Mouse (Mus musculus): ENCODE data around the gene Adgrl1. TPM values are rescaled to one million over a fixed set of nuclear protein-coding genes. Genes with fewer than 3 reads are reported as not detected.

Adgrl1 gene
- 40.0 and 49.0 TPM in 2 replicates for polyA plus RNA-seq (2012; rRNA removed; ENCODE audit: low replicate concordance)

GRCm38 (mm10) chr8:83899363-83900252, at the start of gene Adgrl1:
Gene Adgrl1, plus strand, starts transcription at chr8:83900105.

GRCm38 (mm10) chr8:83955106-83955957, 55.4 kb downstream of the Adgrl1 start, which contains the start of the genes Gm10644 and Asf1b:
Gene Gm10644, minus strand, starts transcription at chr8:83955205.
Gene Asf1b, plus strand, starts transcription at chr8:83955507.

GRCm38 (mm10) chr8:83972150-83973120, 72.5 kb downstream of the Adgrl1 start, which contains the start of gene Prkaca:
Gene Prkaca, plus strand, starts transcription at chr8:83972993.

Other genes with a start within 250 kb of the Adgrl1 start
- gene Gipc1, start 247.4 kb upstream of the Adgrl1 start, polyA plus RNA-seq (2012; rRNA removed; ENCODE audit: low replicate concordance) = 35.8 and 60.6 TPM in 2 replicates
- gene Ptger1, start 233.4 kb upstream of the Adgrl1 start, polyA plus RNA-seq (2012; rRNA removed; ENCODE audit: low replicate concordance) = 0.65 and 0.94 TPM in 2 replicates
- gene Pkn1, start 200.9 kb upstream of the Adgrl1 start, polyA plus RNA-seq (2012; rRNA removed; ENCODE audit: low replicate concordance) = 135 and 174 TPM in 2 replicates
- gene Ddx39, start 184.9 kb upstream of the Adgrl1 start, polyA plus RNA-seq (2012; rRNA removed; ENCODE audit: low replicate concordance) = 32.8 and 37.7 TPM in 2 replicates
- 100.0 and 123 TPM in 2 replicates for gene Adgre5, start 158.8 kb upstream of the Adgrl1 start, polyA plus RNA-seq (2012; rRNA removed; ENCODE audit: low replicate concordance)
- gene Gm10644, start 55.1 kb downstream of the Adgrl1 start, polyA plus RNA-seq (2012; rRNA removed; ENCODE audit: low replicate concordance) = 2.4 and 3.7 TPM in 2 replicates
- gene Asf1b, start 55.4 kb downstream of the Adgrl1 start, polyA plus RNA-seq (2012; rRNA removed; ENCODE audit: low replicate concordance) = 8.2 and 20.3 TPM in 2 replicates
- gene Prkaca, start 72.9 kb downstream of the Adgrl1 start, polyA plus RNA-seq (2012; rRNA removed; ENCODE audit: low replicate concordance) = 102 and 146 TPM in 2 replicates
- gene Samd1, start 97.6 kb downstream of the Adgrl1 start, polyA plus RNA-seq (2012; rRNA removed; ENCODE audit: low replicate concordance) = 46.9 and 49.2 TPM in 2 replicates
- gene 1700067K01Rik, start 101.4 kb downstream of the Adgrl1 start, polyA plus RNA-seq (2012; rRNA removed; ENCODE audit: low replicate concordance) = 0.55 TPM in 1 of 2 replicates, not detected in the other
- gene 2210011C24Rik, start 112.1 kb downstream of the Adgrl1 start, polyA plus RNA-seq (2012; rRNA removed; ENCODE audit: low replicate concordance) = 0.47 and 0.85 TPM in 2 replicates
- 0.29 and 0.61 TPM in 2 replicates for gene Palm3, start 121.4 kb downstream of the Adgrl1 start, polyA plus RNA-seq (2012; rRNA removed; ENCODE audit: low replicate concordance)
- 39.9 and 64.5 TPM in 2 replicates for gene Il27ra, start 142.5 kb downstream of the Adgrl1 start, polyA plus RNA-seq (2012; rRNA removed; ENCODE audit: low replicate concordance)
- gene Rln3, start 144.9 kb downstream of the Adgrl1 start, polyA plus RNA-seq (2012; rRNA removed; ENCODE audit: low replicate concordance) = 0.45 and 4.9 TPM in 2 replicates
- gene Gm10643, start 165.0 kb downstream of the Adgrl1 start, polyA plus RNA-seq (2012; rRNA removed; ENCODE audit: low replicate concordance) = 0.47 and 1.1 TPM in 2 replicates
- gene Rfx1, start 166.7 kb downstream of the Adgrl1 start, polyA plus RNA-seq (2012; rRNA removed; ENCODE audit: low replicate concordance) = 26.0 and 50.0 TPM in 2 replicates
- 51.1 and 78.9 TPM in 2 replicates for gene Dcaf15, start 204.7 kb downstream of the Adgrl1 start, polyA plus RNA-seq (2012; rRNA removed; ENCODE audit: low replicate concordance)
- gene Podnl1, start 225.9 kb downstream of the Adgrl1 start, polyA plus RNA-seq (2012; rRNA removed; ENCODE audit: low replicate concordance) = 3.0 and 7.2 TPM in 2 replicates
- 23.4 and 36.5 TPM in 2 replicates for gene Cc2d1a, start 247.8 kb downstream of the Adgrl1 start, polyA plus RNA-seq (2012; rRNA removed; ENCODE audit: low replicate concordance)
- 0.98 and 1.0 TPM in 2 replicates for gene 4930432K21Rik, start 247.9 kb downstream of the Adgrl1 start, polyA plus RNA-seq (2012; rRNA removed; ENCODE audit: low replicate concordance)

Measured in mammary gland, adult 2 months (tissue).